Comparison of ENCODE assay signal across 9 mouse cellular contexts in the genomic region with DNA sequence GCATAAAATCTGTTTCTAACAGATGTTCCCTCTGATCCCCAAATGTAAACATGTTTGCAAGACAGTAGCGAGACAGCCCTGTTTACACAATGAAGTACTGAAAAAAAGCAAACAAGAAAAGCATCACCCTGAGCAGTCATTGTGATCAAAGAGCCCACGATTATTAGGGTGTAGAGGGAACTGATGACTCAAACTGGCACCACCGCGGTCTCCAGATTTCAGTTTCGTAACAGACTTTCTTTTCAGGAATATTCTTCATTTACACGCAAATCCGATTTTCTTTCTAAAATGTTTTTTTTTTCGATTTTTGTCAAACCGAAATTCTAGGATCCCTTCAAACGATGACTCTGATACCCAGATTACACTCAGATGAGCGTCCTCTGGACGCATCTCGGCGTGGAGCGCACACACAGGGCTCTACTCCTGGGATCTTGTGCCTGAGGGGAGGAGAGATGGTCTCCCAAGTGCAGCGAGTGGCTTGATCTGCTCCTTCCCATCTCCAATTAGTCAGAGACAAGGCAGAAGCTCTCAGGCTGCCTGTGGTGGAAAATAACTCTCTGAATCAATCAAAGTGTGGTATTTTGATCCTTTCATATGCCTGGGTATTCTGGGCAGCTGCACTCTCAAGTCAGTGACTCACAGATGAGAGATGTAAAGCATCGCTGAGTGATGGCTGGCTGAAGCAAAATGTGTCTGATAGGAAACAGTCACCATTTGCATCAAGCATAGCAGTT.
DNase-seq lines count a peak whose midpoint lies in the region; ATAC-seq lines count a peak whose summit lies in the region.
"Had no signal": no experiment of that assay in that cellular context is flagged by ENCODE, and none has a peak within 500 bp of the region (broad histone marks: within the 10 kb centered on the region; RNA-seq: fewer than 3 reads in every experiment).

No protein-coding gene starts in this region.

- intact Hi-C loops in left cerebral cortex, postnatal 25 days (cut with DNase I): no loop called here

- peak; percentile 25 to 54 for DNase-seq in layer of hippocampus, adult 18-20 months (ENCODE audit: low spot score in 2 of 2)
- no peak for DNase-seq in layer of hippocampus, adult 11-12 months (ENCODE audit: low spot score)
- DNase-seq in 3T3-L1 (ENCODE audit: low read depth, low spot score) (peak; percentile 92), adipocyte (ENCODE audit: low spot score) (no peak)
- peak; percentile 43 to 83 for DNase-seq in left cerebral cortex, postnatal 25 days (ENCODE audit: low spot score in 2 of 2)
- DNase-seq: kidney, postnatal 4 days; thymus, postnatal 4 days had no signal

- peak; percentile 54 for ATAC-seq in CD4-positive, CD25-positive, alpha-beta regulatory T cell, adult 4 months
- ATAC-seq in megakaryocyte-erythroid progenitor cell, adult 5-6 weeks (replicated peaks; ENCODE audit: low FRiP score, low TSS enrichment, poor library complexity, severe bottlenecking): no peak

Comparison
In these comparisons a context has a peak if more than half of its experiments do, and no peak if none do; other contexts are left out.
1. DNase-seq: peak in layer of hippocampus, adult 18-20 months (2 of 2), 3T3-L1 (single experiment) and left cerebral cortex, postnatal 25 days (2 of 2); none in layer of hippocampus, adult 11-12 months (single experiment) and adipocyte (single experiment).